In the genomic region with DNA sequence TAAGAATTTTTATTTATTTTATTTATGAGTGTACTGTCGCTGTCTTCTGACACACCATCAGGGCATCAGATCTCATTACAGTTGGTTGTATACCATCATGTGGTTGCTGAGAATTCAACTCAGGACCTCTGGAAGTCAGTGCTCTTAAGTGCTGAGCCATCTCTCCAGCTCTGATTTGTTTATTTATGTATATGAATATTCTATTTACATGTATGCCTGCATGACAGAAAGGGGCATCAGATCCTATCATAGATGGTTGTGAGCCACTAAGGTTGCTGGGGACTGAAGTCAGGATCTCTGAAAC, we compare ENCODE assay signal across 13 mouse cellular contexts. TPM values are rescaled to one million over a fixed set of nuclear protein-coding genes. Genes with fewer than 3 reads are reported as not detected.
DNase-seq lines count a peak whose midpoint lies in the region; ATAC-seq and TF ChIP-seq lines count a peak whose summit lies in the region.
"Had no signal": no experiment of that assay in that cellular context is flagged by ENCODE, and none has a peak within 500 bp of the region (broad histone marks: within the 10 kb centered on the region; RNA-seq: fewer than 3 reads in every experiment).

No protein-coding gene starts in this region.

- DNase-seq in hindbrain, embryonic 10.5 days (ENCODE audit: low spot score) = no peak
- DNase-seq in embryonic facial prominence, embryonic 14.5 days (ENCODE audit: low spot score) = no peak
- no peak for DNase-seq in forebrain, postnatal 0 days
- DNase-seq in adrenal gland, adult (ENCODE audit: inconsistent age in 2 of 2, low spot score in 1 of 2) = no peak
- DNase-seq in cerebellum, adult 9-11 months = no peak
- no peak for DNase-seq in urinary bladder, adult 18-20 months (ENCODE audit: low spot score in 2 of 2)

- ATAC-seq in hindbrain, embryonic 15.5 days (ENCODE audit: low FRiP score, low read depth) = no peak
- ATAC-seq in embryonic facial prominence, embryonic 14.5 days (ENCODE audit: low read depth) = no peak
- ATAC-seq in forebrain, postnatal 0 days = no peak
- no peak; the same call in 1 of the 2 replicates for ATAC-seq in midbrain, embryonic 13.5 days

- peaks cover 12% of the 10 kb centered on the region for H3K4me1 ChIP-seq in hindbrain, embryonic 15.5 days (replicated peaks)
- peaks cover 15% of the 10 kb centered on the region for H3K4me1 ChIP-seq in hindbrain, embryonic 10.5 days (replicated peaks)
- peaks cover 7% of the 10 kb centered on the region; the same call in 1 of the 2 replicates for H3K4me1 ChIP-seq in embryonic facial prominence, embryonic 14.5 days (ENCODE audit: control insufficient read depth, insufficient read depth, low read length)
- H3K4me1 ChIP-seq in forebrain, postnatal 0 days (ENCODE audit: insufficient read depth) = peaks cover 5% of the 10 kb centered on the region
- peaks cover 10% of the 10 kb centered on the region for H3K4me1 ChIP-seq in midbrain, embryonic 13.5 days (replicated peaks)

- H3K4me3 ChIP-seq in hindbrain, embryonic 15.5 days = no peak overlapping the region
- H3K4me3 ChIP-seq in hindbrain, embryonic 10.5 days = no peak overlapping the region
- no peak overlapping the region; the same call in 1 of the 2 replicates for H3K4me3 ChIP-seq in embryonic facial prominence, embryonic 14.5 days (ENCODE audit: low read depth, low read length)
- peak overlapping the region; percentile 79; the same call in 1 of the 2 replicates for H3K4me3 ChIP-seq in forebrain, postnatal 0 days (ENCODE audit: low read depth, low read length)
- H3K4me3 ChIP-seq in midbrain, embryonic 13.5 days (replicated peaks) = no peak overlapping the region

- H3K9ac ChIP-seq in hindbrain, embryonic 15.5 days = no peak overlapping the region
- no peak overlapping the region for H3K9ac ChIP-seq in embryonic facial prominence, embryonic 14.5 days (ENCODE audit: low read depth, low read length)
- no peak overlapping the region for H3K9ac ChIP-seq in forebrain, postnatal 0 days
- H3K9ac ChIP-seq in midbrain, embryonic 13.5 days (replicated peaks) = no peak overlapping the region

- H3K27me3 ChIP-seq in hindbrain, embryonic 15.5 days = no peaks in the 10 kb centered on the region
- no peaks in the 10 kb centered on the region for H3K27me3 ChIP-seq in hindbrain, embryonic 10.5 days (ENCODE audit: insufficient read depth, poor library complexity, severe bottlenecking)
- H3K27me3 ChIP-seq in embryonic facial prominence, embryonic 14.5 days (replicated peaks; ENCODE audit: control insufficient read depth, insufficient read depth, low read length) = no peaks in the 10 kb centered on the region
- H3K27me3 ChIP-seq in forebrain, postnatal 0 days (ENCODE audit: insufficient read depth, low read length) = no peaks in the 10 kb centered on the region
- H3K27me3 ChIP-seq in midbrain, embryonic 13.5 days = no peaks in the 10 kb centered on the region

- 8% methylated on average over 1 of the region's 1 CpGs for WGBS in hindbrain, embryonic 15.5 days
- 2% methylated on average over 1 of the region's 1 CpGs for WGBS in hindbrain, embryonic 10.5 days
- 9% methylated on average over 1 of the region's 1 CpGs for WGBS in embryonic facial prominence, embryonic 14.5 days
- 15% methylated on average over 1 of the region's 1 CpGs for WGBS in forebrain, postnatal 0 days
- WGBS in midbrain, embryonic 13.5 days = 12% methylated on average over 1 of the region's 1 CpGs

- no peak overlapping the region for H3K27ac ChIP-seq in hindbrain, embryonic 15.5 days (replicated peaks)
- H3K27ac ChIP-seq in hindbrain, embryonic 10.5 days = no peak overlapping the region; the same call in 1 of the 2 replicates
- no peak overlapping the region for H3K27ac ChIP-seq in embryonic facial prominence, embryonic 14.5 days (replicated peaks; ENCODE audit: low read depth, low read length)
- no peak overlapping the region for H3K27ac ChIP-seq in forebrain, postnatal 0 days (ENCODE audit: low read depth, low read length)
- no peak overlapping the region for H3K27ac ChIP-seq in midbrain, embryonic 13.5 days

- peaks cover 11% of the 10 kb centered on the region; the same call in 1 of the 2 replicates for H3K36me3 ChIP-seq in hindbrain, embryonic 15.5 days
- peaks cover 41% of the 10 kb centered on the region for H3K36me3 ChIP-seq in hindbrain, embryonic 10.5 days
- H3K36me3 ChIP-seq in embryonic facial prominence, embryonic 14.5 days (ENCODE audit: control insufficient read depth, insufficient read depth, low read length) = peaks cover 26% of the 10 kb centered on the region
- peaks cover 19% of the 10 kb centered on the region for H3K36me3 ChIP-seq in forebrain, postnatal 0 days (ENCODE audit: insufficient read depth)
- H3K36me3 ChIP-seq in midbrain, embryonic 13.5 days = peaks cover 31% of the 10 kb centered on the region

- H3K4me2 ChIP-seq in hindbrain, embryonic 15.5 days = peak overlapping the region; percentile 96; the same call in 1 of the 2 replicates
- peak overlapping the region; percentile 90 for H3K4me2 ChIP-seq in embryonic facial prominence, embryonic 14.5 days (ENCODE audit: low read depth, low read length)
- no peak overlapping the region; the same call in 1 of the 2 replicates for H3K4me2 ChIP-seq in forebrain, postnatal 0 days (ENCODE audit: low read depth)
- peak overlapping the region; percentile 93; the same call in 1 of the 2 replicates for H3K4me2 ChIP-seq in midbrain, embryonic 13.5 days (replicated peaks)

- H3K9me3 ChIP-seq in hindbrain, embryonic 15.5 days = no peaks in the 10 kb centered on the region
- H3K9me3 ChIP-seq in hindbrain, embryonic 10.5 days = no peaks in the 10 kb centered on the region
- H3K9me3 ChIP-seq in embryonic facial prominence, embryonic 14.5 days (ENCODE audit: control insufficient read depth, low read length) = no peaks in the 10 kb centered on the region
- H3K9me3 ChIP-seq in forebrain, postnatal 0 days (ENCODE audit: low read length) = no peaks in the 10 kb centered on the region
- H3K9me3 ChIP-seq in midbrain, embryonic 13.5 days = no peaks in the 10 kb centered on the region

- TF ChIP-seq CTCF in forebrain, postnatal 0 days (IDR thresholded peaks at IDR 0.05; ENCODE audit: low read depth) = no peak

RNA-seq across cellular contexts. Expression of a gene that starts 0.5 kb away (rescaled TPM):
- polyA plus RNA-seq in hindbrain, embryonic 15.5 days (2015; fragmentation: Nextera tagmentation; extraction: Ambion mirVana) = 41.8 and 44.1 TPM in 2 replicates
- 36.1 and 41.2 TPM in 2 replicates for polyA plus RNA-seq in hindbrain, embryonic 10.5 days (2016; fragmentation: Nextera tagmentation; extraction: Ambion mirVana)
- 30.0 and 31.1 TPM in 2 replicates for polyA plus RNA-seq in embryonic facial prominence, embryonic 14.5 days (2014; fragmentation: Nextera tagmentation; extraction: Ambion mirVana)
- total RNA-seq in forebrain, postnatal 0 days (2014; rRNA removed) = 42.1 and 44.4 TPM in 2 replicates
- polyA plus RNA-seq in forebrain, postnatal 0 days (2015; fragmentation: Nextera tagmentation; extraction: Ambion mirVana) = 34.1 and 38.2 TPM in 2 replicates
- polyA plus RNA-seq in midbrain, embryonic 13.5 days (2015; fragmentation: Nextera tagmentation; extraction: Ambion mirVana) = 40.5 and 42.5 TPM in 2 replicates

RNA-seq across cellular contexts. Expression of a gene that starts 11.4 kb away (rescaled TPM):
- not detected in 2 replicates for polyA plus RNA-seq in hindbrain, embryonic 15.5 days (2015; fragmentation: Nextera tagmentation; extraction: Ambion mirVana)
- polyA plus RNA-seq in hindbrain, embryonic 10.5 days (2016; fragmentation: Nextera tagmentation; extraction: Ambion mirVana) = 0.10 TPM in 1 of 2 replicates, not detected in the other
- polyA plus RNA-seq in embryonic facial prominence, embryonic 14.5 days (2014; fragmentation: Nextera tagmentation; extraction: Ambion mirVana) = 0.28 and 0.49 TPM in 2 replicates
- total RNA-seq in forebrain, postnatal 0 days (2014; rRNA removed) = 0.14 and 0.15 TPM in 2 replicates
- 0.28 and 0.35 TPM in 2 replicates for polyA plus RNA-seq in forebrain, postnatal 0 days (2015; fragmentation: Nextera tagmentation; extraction: Ambion mirVana)
- polyA plus RNA-seq in midbrain, embryonic 13.5 days (2015; fragmentation: Nextera tagmentation; extraction: Ambion mirVana) = 0.09 TPM in 1 of 2 replicates, not detected in the other
- total RNA-seq: heart, postnatal 36 days had no signal
- polyA plus RNA-seq: neural tube, embryonic 11.5 days had no signal

RNA-seq across cellular contexts. Expression of a gene that starts 28.4 kb away (rescaled TPM):
- polyA plus RNA-seq in hindbrain, embryonic 15.5 days (2015; fragmentation: Nextera tagmentation; extraction: Ambion mirVana) = 102 and 121 TPM in 2 replicates
- 119 and 148 TPM in 2 replicates for polyA plus RNA-seq in hindbrain, embryonic 10.5 days (2016; fragmentation: Nextera tagmentation; extraction: Ambion mirVana)
- 92.9 and 98.4 TPM in 2 replicates for polyA plus RNA-seq in embryonic facial prominence, embryonic 14.5 days (2014; fragmentation: Nextera tagmentation; extraction: Ambion mirVana)
- total RNA-seq in forebrain, postnatal 0 days (2014; rRNA removed) = 76.7 and 86.4 TPM in 2 replicates
- 145 and 154 TPM in 2 replicates for polyA plus RNA-seq in forebrain, postnatal 0 days (2015; fragmentation: Nextera tagmentation; extraction: Ambion mirVana)
- 141 and 156 TPM in 2 replicates for polyA plus RNA-seq in midbrain, embryonic 13.5 days (2015; fragmentation: Nextera tagmentation; extraction: Ambion mirVana)

RNA-seq across cellular contexts. Expression of a gene that starts 32.7 kb away (rescaled TPM):
- 40.4 and 41.2 TPM in 2 replicates for polyA plus RNA-seq in hindbrain, embryonic 15.5 days (2015; fragmentation: Nextera tagmentation; extraction: Ambion mirVana)
- 32.3 and 37.8 TPM in 2 replicates for polyA plus RNA-seq in hindbrain, embryonic 10.5 days (2016; fragmentation: Nextera tagmentation; extraction: Ambion mirVana)
- polyA plus RNA-seq in embryonic facial prominence, embryonic 14.5 days (2014; fragmentation: Nextera tagmentation; extraction: Ambion mirVana) = 27.9 and 29.3 TPM in 2 replicates
- total RNA-seq in forebrain, postnatal 0 days (2014; rRNA removed) = 27.3 and 32.1 TPM in 2 replicates
- polyA plus RNA-seq in forebrain, postnatal 0 days (2015; fragmentation: Nextera tagmentation; extraction: Ambion mirVana) = 27.4 and 32.0 TPM in 2 replicates
- polyA plus RNA-seq in midbrain, embryonic 13.5 days (2015; fragmentation: Nextera tagmentation; extraction: Ambion mirVana) = 31.4 and 32.9 TPM in 2 replicates

RNA-seq across cellular contexts. Expression of a gene that starts 49.1 kb away (rescaled TPM):
- polyA plus RNA-seq in hindbrain, embryonic 15.5 days (2015; fragmentation: Nextera tagmentation; extraction: Ambion mirVana) = 3.7 and 5.2 TPM in 2 replicates
- 0.50 and 0.97 TPM in 2 replicates for polyA plus RNA-seq in hindbrain, embryonic 10.5 days (2016; fragmentation: Nextera tagmentation; extraction: Ambion mirVana)
- polyA plus RNA-seq in embryonic facial prominence, embryonic 14.5 days (2014; fragmentation: Nextera tagmentation; extraction: Ambion mirVana) = 0.58 and 0.90 TPM in 2 replicates
- total RNA-seq in forebrain, postnatal 0 days (2014; rRNA removed) = not detected in 2 replicates
- not detected in 2 replicates for polyA plus RNA-seq in forebrain, postnatal 0 days (2015; fragmentation: Nextera tagmentation; extraction: Ambion mirVana)
- not detected in 2 replicates for polyA plus RNA-seq in midbrain, embryonic 13.5 days (2015; fragmentation: Nextera tagmentation; extraction: Ambion mirVana)
- total RNA-seq: heart, postnatal 36 days; liver, adult 2 months had no signal
- polyA plus RNA-seq: cortical plate, adult 2 months; frontal cortex, adult 2 months; neural tube, embryonic 11.5 days had no signal
